Mouse (Mus musculus) forebrain, postnatal 0 days (tissue): ENCODE results near the gene C77080. TPM values are rescaled to one million over a fixed set of nuclear protein-coding genes. Genes with fewer than 3 reads are reported as not detected.

ENCODE experiments used
- ATAC-seq: fragments of 200-750 bp; cut with Nextera tagmentation; 2 replicates; pipeline ENCODE4 v1.8.0; 2017; ENCODE audit warnings: mild to moderate bottlenecking, moderate library complexity
- DNase-seq: peaks from one replicate; pipeline ENCODE4 v3.0.0-alpha.2; 2015
- H3K27ac ChIP-seq: fragments of 300-500 bp; sonication (generic); 2 replicates; pipeline ENCODE4 v1.5.1; 2014; ENCODE audit warnings: low read depth, mild to moderate bottlenecking, antibody characterized with exemption, low read length, moderate library complexity, mixed read lengths
- H3K27me3 ChIP-seq: fragments of 300-500 bp; sonication (generic); 2 replicates; pipeline ENCODE4 v1.6.1; 2014; ENCODE audit warnings: mild to moderate bottlenecking, low read length, mixed read lengths; ENCODE audit not compliant: insufficient read depth
- H3K36me3 ChIP-seq: fragments of 300-500 bp; sonication (generic); 2 replicates; pipeline ENCODE4 v1.6.1; 2014; ENCODE audit warnings: mild to moderate bottlenecking, moderate library complexity; ENCODE audit not compliant: insufficient read depth
- H3K4me1 ChIP-seq: fragments of 300-500 bp; sonication (generic); 2 replicates; pipeline ENCODE4 v1.6.1; 2014; ENCODE audit warnings: antibody characterized with exemption; ENCODE audit not compliant: insufficient read depth
- H3K4me2 ChIP-seq: fragments of 300-500 bp; sonication (generic); 2 replicates; pipeline ENCODE4 v1.6.1; 2014; ENCODE audit warnings: low read depth, mild to moderate bottlenecking, moderate library complexity
- H3K4me3 ChIP-seq: fragments of 300-500 bp; sonication (generic); 2 replicates; pipeline ENCODE4 v1.5.1; 2014; ENCODE audit warnings: low read depth, low read length, mixed read lengths
- H3K9ac ChIP-seq: fragments of 300-500 bp; sonication (generic); 2 replicates; pipeline ENCODE4 v1.6.1; 2014; ENCODE audit warnings: mild to moderate bottlenecking
- H3K9me3 ChIP-seq: fragments of 300-500 bp; sonication (generic); 2 replicates; pipeline ENCODE4 v1.6.1; 2016; ENCODE audit warnings: low read length
- CTCF ChIP-seq: sonication (generic); IDR thresholded peaks from 2 replicates; pipeline ENCODE4 v1.5.1; 2016; ENCODE audit warnings: antibody characterized with exemption, control low read depth, low read depth
- WGBS: fragments of 180-500 bp; shearing (Covaris S2); extraction: QIAGEN DNeasy Blood & Tissue Kit; methylation state at CpG from one replicate; pipeline ENCODE4 v1.1.7; 2014; 5-methylcytosine and 5-hydroxymethylcytosine counted together
- polyA plus RNA-seq: library from polyadenylated mRNA; unstranded; fragments of >200 nt; fragmentation: Nextera tagmentation; extraction: Ambion mirVana; gene quantifications from 2 replicates; pipeline ENCODE4 v1.2.1, GENCODE M21; 2015
- total RNA-seq: library from RNA; depleted of rRNA; stranded (reverse); fragments of >200 nt; gene quantifications from 2 replicates; pipeline ENCODE4 v1.2.3, GENCODE M21; 2014; rRNA removed

C77080 gene
- total RNA-seq (7.8 and 10.6 TPM in 2 replicates), polyA plus RNA-seq (2.7 and 3.5 TPM in 2 replicates)

GRCm38 (mm10) chr4:129261196-129261595 is at the start of gene C77080:
Gene C77080 (minus strand): TSS chr4:129261404.
- Histone ChIP-seq H3K9me3 (no peaks in the 10 kb centered on the region), H3K36me3 (no peaks in the 10 kb centered on the region), H3K4me2 (no peak within 1 kb of the TSS), H3K27ac (no peak within 1 kb of the TSS), H3K4me1 (no peaks in the 10 kb centered on the region), H3K4me3 (no peak within 1 kb of the TSS), H3K27me3 (no peaks in the 10 kb centered on the region), H3K9ac (0 out of 2 replicates have a peak within 1 kb of the TSS, but pooled peaks have one; percentile 6)
- DNase-seq: no peak
- no peak for ATAC-seq
- TF ChIP-seq CTCF: no peak
- 4% methylated on average over 3 of the region's 4 CpGs for WGBS

- H3K36me3 ChIP-seq: peaks cover 49% of the 10 kb centered on the region
- no peak for TF ChIP-seq CTCF
- no peak overlapping the region for H3K4me3 ChIP-seq
- no peak overlapping the region for H3K4me2 ChIP-seq
- H3K9ac ChIP-seq: no peak overlapping the region
- WGBS: 98% methylated on average over 1 of the region's 1 CpGs
- H3K27me3 ChIP-seq: no peaks in the 10 kb centered on the region
- no peak overlapping the region for H3K27ac ChIP-seq
- ATAC-seq (no peak), DNase-seq (no peak)
- H3K4me1 ChIP-seq: no peaks in the 10 kb centered on the region
- no peaks in the 10 kb centered on the region for H3K9me3 ChIP-seq
These were observed 46.7 kb upstream of the C77080 start for GRCm38 (mm10) chr4:129307936-129308335.

- TF ChIP-seq CTCF: no peak
- no peak overlapping the region for H3K27ac ChIP-seq
- no peak for DNase-seq
- H3K4me2 ChIP-seq: no peak overlapping the region
- no peak for ATAC-seq
- H3K36me3 ChIP-seq: peaks cover 27% of the 10 kb centered on the region
- H3K9me3 ChIP-seq: no peaks in the 10 kb centered on the region
- no peaks in the 10 kb centered on the region for H3K4me1 ChIP-seq
- H3K4me3 ChIP-seq: no peak overlapping the region
- no peaks in the 10 kb centered on the region for H3K27me3 ChIP-seq
- WGBS: 71% methylated on average over 1 of the region's 1 CpGs
- no peak overlapping the region for H3K9ac ChIP-seq
These were observed 43.1 kb upstream of the C77080 start for GRCm38 (mm10) chr4:129304306-129304705.

- 88% methylated on average over 9 of the region's 9 CpGs for WGBS
- no peak for TF ChIP-seq CTCF
- ATAC-seq (no peak), DNase-seq (no peak)
- peaks cover 24% of the 10 kb centered on the region for H3K36me3 ChIP-seq
- no peak overlapping the region for H3K4me3 ChIP-seq
- H3K9me3 ChIP-seq: no peaks in the 10 kb centered on the region
- no peaks in the 10 kb centered on the region for H3K27me3 ChIP-seq
- H3K4me1 ChIP-seq: no peaks in the 10 kb centered on the region
- H3K9ac ChIP-seq: no peak overlapping the region
- H3K4me2 ChIP-seq: no peak overlapping the region
- H3K27ac ChIP-seq: no peak overlapping the region
These were observed 42.6 kb upstream of the C77080 start for GRCm38 (mm10) chr4:129303816-129304215.

- Histone ChIP-seq H3K4me1 (no peaks in the 10 kb centered on the region), H3K9ac (no peak overlapping the region), H3K4me3 (no peak overlapping the region), H3K36me3 (peaks cover 20% of the 10 kb centered on the region), H3K9me3 (no peaks in the 10 kb centered on the region), H3K27me3 (no peaks in the 10 kb centered on the region), H3K27ac (no peak overlapping the region), H3K4me2 (no peak overlapping the region)
- DNase-seq (no peak), ATAC-seq (no peak)
- no peak for TF ChIP-seq CTCF
- WGBS: 73% methylated on average over 5 of the region's 5 CpGs
These were observed 42.2 kb upstream of the C77080 start for GRCm38 (mm10) chr4:129303401-129303800.

GRCm38 (mm10) chr4:129299121-129299520 is 37.9 kb upstream of the C77080 start:
- Histone ChIP-seq H3K27me3 (no peaks in the 10 kb centered on the region), H3K27ac (no peak overlapping the region), H3K9ac (no peak overlapping the region), H3K9me3 (no peaks in the 10 kb centered on the region), H3K4me2 (no peak overlapping the region), H3K36me3 (no peaks in the 10 kb centered on the region), H3K4me3 (no peak overlapping the region), H3K4me1 (no peaks in the 10 kb centered on the region)
- no peak for TF ChIP-seq CTCF
- 30% methylated on average over 10 of the region's 10 CpGs for WGBS
- no peak for DNase-seq
- ATAC-seq: no peak

- Histone ChIP-seq H3K4me3 (no peak overlapping the region), H3K4me1 (no peaks in the 10 kb centered on the region), H3K9ac (no peak overlapping the region), H3K9me3 (no peaks in the 10 kb centered on the region), H3K27ac (no peak overlapping the region), H3K27me3 (no peaks in the 10 kb centered on the region), H3K4me2 (no peak overlapping the region), H3K36me3 (no peaks in the 10 kb centered on the region)
- TF ChIP-seq CTCF: no peak
- ATAC-seq: no peak
- no peak for DNase-seq
- WGBS: 87% methylated on average over 4 of the region's 4 CpGs
These were observed 36.5 kb upstream of the C77080 start for GRCm38 (mm10) chr4:129297724-129298123.
